Mouse (Mus musculus): ENCODE measurements around the gene Spop.

DNA sequence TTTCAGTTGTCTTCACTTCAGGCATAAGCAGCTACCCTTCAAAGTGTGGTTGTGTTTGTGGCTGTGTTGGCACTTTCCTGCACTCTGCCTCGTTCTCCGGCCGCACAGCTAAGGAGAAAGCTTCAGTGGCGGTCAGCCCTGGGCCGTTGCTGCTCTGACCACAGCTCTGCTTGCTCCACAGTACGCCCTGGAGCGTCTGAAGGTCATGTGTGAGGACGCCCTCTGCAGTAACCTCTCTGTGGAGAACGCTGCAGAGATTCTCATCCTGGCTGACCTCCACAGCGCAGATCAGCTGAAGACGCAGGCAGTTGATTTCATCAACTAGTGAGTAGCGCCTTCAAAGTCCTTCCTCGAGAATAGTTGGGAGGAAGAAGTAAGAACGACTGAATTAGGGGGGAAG, 76.2 kb downstream of the Spop start:
- TF ChIP-seq EP300 (IDR thresholded peaks at IDR 0.05; ENCODE audit: low read depth) (no peak), CTCF (IDR thresholded peaks at IDR 0.05; ENCODE audit: low read depth) (no peak)

All from heart, postnatal 0 days (tissue).